Mouse (Mus musculus): ENCODE results near the gene Fuca1. TPM values are rescaled to one million over a fixed set of nuclear protein-coding genes. Genes with fewer than 3 reads are reported as not detected.

The Fuca1 gene
- polyA plus RNA-seq, 1 experiment from 2014 or later: 214 TPM

- H3K9ac ChIP-seq (ENCODE audit: low read depth, low read length): no peak overlapping the region
- no peak overlapping the region for H3K27ac ChIP-seq (ENCODE audit: low read length)
- H3K4me3 ChIP-seq (ENCODE audit: low read length): no peak overlapping the region
- no peak for ATAC-seq
- 75% methylated on average over 6 of the region's 6 CpGs for WGBS
- peaks cover 3% of the 10 kb centered on the region; the same call in 1 of the 2 replicates for H3K4me1 ChIP-seq (ENCODE audit: control insufficient read depth, insufficient read depth, low read length)
- no peaks in the 10 kb centered on the region for H3K27me3 ChIP-seq (replicated peaks; ENCODE audit: control insufficient read depth, insufficient read depth, low read length)
- H3K36me3 ChIP-seq (ENCODE audit: control insufficient read depth, insufficient read depth, low read length): 0 out of 2 replicates have a peak, but pooled peaks cover 10% of the 10 kb centered on the region
- no peaks in the 10 kb centered on the region for H3K9me3 ChIP-seq (ENCODE audit: control insufficient read depth, low read length)
- no peak overlapping the region for H3K4me2 ChIP-seq (ENCODE audit: low read depth, low read length)
Observed at GRCm38 (mm10) chr4:135942193-135942592, 21.7 kb downstream of the Fuca1 start.

- H3K9ac ChIP-seq (ENCODE audit: low read depth, low read length): no peak overlapping the region
- ATAC-seq: no peak
- peaks cover 7% of the 10 kb centered on the region for H3K4me1 ChIP-seq (ENCODE audit: control insufficient read depth, insufficient read depth, low read length)
- H3K9me3 ChIP-seq (ENCODE audit: control insufficient read depth, low read length): no peaks in the 10 kb centered on the region
- no peaks in the 10 kb centered on the region for H3K27me3 ChIP-seq (replicated peaks; ENCODE audit: control insufficient read depth, insufficient read depth, low read length)
- no peak overlapping the region for H3K4me3 ChIP-seq (ENCODE audit: low read length)
- WGBS: 66% methylated on average over 4 of the region's 4 CpGs
- no peak overlapping the region for H3K27ac ChIP-seq (ENCODE audit: low read length)
- H3K36me3 ChIP-seq (ENCODE audit: control insufficient read depth, insufficient read depth, low read length): 0 out of 2 replicates have a peak, but pooled peaks cover 10% of the 10 kb centered on the region
- H3K4me2 ChIP-seq (ENCODE audit: low read depth, low read length): no peak overlapping the region
Observed at GRCm38 (mm10) chr4:135943389-135943788, 22.9 kb downstream of the Fuca1 start.

GRCm38 (mm10) chr4:135945706-135946105 lies 25.2 kb downstream of the Fuca1 start:
- peak overlapping the region; percentile 78 for H3K4me2 ChIP-seq (ENCODE audit: low read depth, low read length)
- H3K9ac ChIP-seq (ENCODE audit: low read depth, low read length): peak overlapping the region; percentile 85
- peaks cover 14% of the 10 kb centered on the region for H3K4me1 ChIP-seq (ENCODE audit: control insufficient read depth, insufficient read depth, low read length)
- peak; percentile 34; the same call in 1 of the 2 replicates for ATAC-seq
- H3K36me3 ChIP-seq (ENCODE audit: control insufficient read depth, insufficient read depth, low read length): no peaks in the 10 kb centered on the region
- H3K9me3 ChIP-seq (ENCODE audit: control insufficient read depth, low read length): no peaks in the 10 kb centered on the region
- H3K4me3 ChIP-seq (ENCODE audit: low read length): peak overlapping the region; percentile 84
- no peaks in the 10 kb centered on the region for H3K27me3 ChIP-seq (replicated peaks; ENCODE audit: control insufficient read depth, insufficient read depth, low read length)
- peak overlapping the region; percentile 78 for H3K27ac ChIP-seq (ENCODE audit: low read length)
- WGBS: 70% methylated on average over 10 of the region's 10 CpGs

GRCm38 (mm10) chr4:135946278-135946658 lies 25.7 kb downstream of the Fuca1 start, which contains the start of gene Hmgcl:
Gene Hmgcl (plus strand): TSS chr4:135946448.
- WGBS: 0% methylated on average over 23 of the region's 23 CpGs

GRCm38 (mm10) chr4:135946659-135947301 lies 26.2 kb downstream of the Fuca1 start:
- ATAC-seq: peak; percentile 23
- Histone ChIP-seq H3K9me3 (ENCODE audit: control insufficient read depth, low read length) (peaks cover 3% of the 10 kb centered on the region; the same call in 1 of the 2 replicates), H3K27me3 (replicated peaks; ENCODE audit: control insufficient read depth, insufficient read depth, low read length) (no peaks in the 10 kb centered on the region), H3K9ac (ENCODE audit: low read depth, low read length) (peak overlapping the region; percentile 85), H3K27ac (ENCODE audit: low read length) (peak overlapping the region; percentile 70), H3K4me3 (ENCODE audit: low read length) (peak overlapping the region; percentile 84), H3K36me3 (ENCODE audit: control insufficient read depth, insufficient read depth, low read length) (peaks cover 7% of the 10 kb centered on the region; the same call in 1 of the 2 replicates), H3K4me2 (ENCODE audit: low read depth, low read length) (peak overlapping the region; percentile 78), H3K4me1 (ENCODE audit: control insufficient read depth, insufficient read depth, low read length) (peaks cover 14% of the 10 kb centered on the region)
- WGBS: under 1% methylated on average over 28 of the region's 28 CpGs

More at GRCm38 (mm10) chr4:135946278-135946658, 25.7 kb downstream of the Fuca1 start, which contains the start of gene Hmgcl:
- no peaks in the 10 kb centered on the region for H3K27me3 ChIP-seq (replicated peaks; ENCODE audit: control insufficient read depth, insufficient read depth, low read length)
- H3K4me1 ChIP-seq (ENCODE audit: control insufficient read depth, insufficient read depth, low read length): peaks cover 14% of the 10 kb centered on the region
- H3K27ac ChIP-seq (ENCODE audit: low read length): peak within 1 kb of the TSS; percentile 78
- H3K36me3 ChIP-seq (ENCODE audit: control insufficient read depth, insufficient read depth, low read length): peaks cover 3% of the 10 kb centered on the region; the same call in 1 of the 2 replicates
- peak within 1 kb of the TSS; percentile 78 for H3K4me2 ChIP-seq (ENCODE audit: low read depth, low read length)
- no peaks in the 10 kb centered on the region for H3K9me3 ChIP-seq (ENCODE audit: control insufficient read depth, low read length)
- peak; percentile 92 for ATAC-seq
- peak within 1 kb of the TSS; percentile 85 for H3K9ac ChIP-seq (ENCODE audit: low read depth, low read length)
- H3K4me3 ChIP-seq (ENCODE audit: low read length): peak within 1 kb of the TSS; percentile 84

GRCm38 (mm10) chr4:135948142-135948541 lies 27.6 kb downstream of the Fuca1 start:
- peaks cover 14% of the 10 kb centered on the region for H3K4me1 ChIP-seq (ENCODE audit: control insufficient read depth, insufficient read depth, low read length)
- no peak overlapping the region for H3K4me3 ChIP-seq (ENCODE audit: low read length)
- H3K27me3 ChIP-seq (replicated peaks; ENCODE audit: control insufficient read depth, insufficient read depth, low read length): no peaks in the 10 kb centered on the region
- H3K9me3 ChIP-seq (ENCODE audit: control insufficient read depth, low read length): peaks cover 3% of the 10 kb centered on the region; the same call in 1 of the 2 replicates
- 84% methylated on average over 8 of the region's 8 CpGs for WGBS
- H3K4me2 ChIP-seq (ENCODE audit: low read depth, low read length): no peak overlapping the region
- ATAC-seq: no peak
- peaks cover 16% of the 10 kb centered on the region for H3K36me3 ChIP-seq (ENCODE audit: control insufficient read depth, insufficient read depth, low read length)
- no peak overlapping the region; the same call in 1 of the 2 replicates for H3K27ac ChIP-seq (ENCODE audit: low read length)
- 0 out of 2 replicates have a peak overlapping the region, but pooled peaks have one; percentile 22 for H3K9ac ChIP-seq (ENCODE audit: low read depth, low read length)

- H3K27ac ChIP-seq (ENCODE audit: low read length): no peak overlapping the region
Observed at GRCm38 (mm10) chr4:135949475-135949874, 28.9 kb downstream of the Fuca1 start.

GRCm38 (mm10) chr4:135949911-135950310 lies 29.4 kb downstream of the Fuca1 start:
- WGBS: 50% methylated on average over 6 of the region's 6 CpGs

More at GRCm38 (mm10) chr4:135949475-135949874, 28.9 kb downstream of the Fuca1 start:
- Histone ChIP-seq H3K36me3 (ENCODE audit: control insufficient read depth, insufficient read depth, low read length) (peaks cover 16% of the 10 kb centered on the region), H3K4me1 (ENCODE audit: control insufficient read depth, insufficient read depth, low read length) (peaks cover 14% of the 10 kb centered on the region), H3K4me3 (ENCODE audit: low read length) (no peak overlapping the region), H3K4me2 (ENCODE audit: low read depth, low read length) (no peak overlapping the region), H3K27me3 (replicated peaks; ENCODE audit: control insufficient read depth, insufficient read depth, low read length) (no peaks in the 10 kb centered on the region), H3K9me3 (ENCODE audit: control insufficient read depth, low read length) (peaks cover 3% of the 10 kb centered on the region; the same call in 1 of the 2 replicates), H3K9ac (ENCODE audit: low read depth, low read length) (no peak overlapping the region)
- WGBS: 83% methylated on average over 10 of the region's 10 CpGs
- ATAC-seq: no peak

GRCm38 (mm10) chr4:135950365-135950764 lies 29.8 kb downstream of the Fuca1 start:
- H3K4me3 ChIP-seq (ENCODE audit: low read length): no peak overlapping the region
- H3K36me3 ChIP-seq (ENCODE audit: control insufficient read depth, insufficient read depth, low read length): peaks cover 16% of the 10 kb centered on the region
- H3K4me1 ChIP-seq (ENCODE audit: control insufficient read depth, insufficient read depth, low read length): peaks cover 14% of the 10 kb centered on the region
- peaks cover 3% of the 10 kb centered on the region; the same call in 1 of the 2 replicates for H3K9me3 ChIP-seq (ENCODE audit: control insufficient read depth, low read length)
- H3K27ac ChIP-seq (ENCODE audit: low read length): no peak overlapping the region
- no peaks in the 10 kb centered on the region for H3K27me3 ChIP-seq (replicated peaks; ENCODE audit: control insufficient read depth, insufficient read depth, low read length)
- no peak overlapping the region for H3K4me2 ChIP-seq (ENCODE audit: low read depth, low read length)
- 81% methylated on average over 6 of the region's 6 CpGs for WGBS
- ATAC-seq: no peak
- H3K9ac ChIP-seq (ENCODE audit: low read depth, low read length): no peak overlapping the region

More at GRCm38 (mm10) chr4:135949911-135950310, 29.4 kb downstream of the Fuca1 start:
- Histone ChIP-seq H3K4me1 (ENCODE audit: control insufficient read depth, insufficient read depth, low read length) (peaks cover 14% of the 10 kb centered on the region), H3K9ac (ENCODE audit: low read depth, low read length) (no peak overlapping the region), H3K4me2 (ENCODE audit: low read depth, low read length) (no peak overlapping the region), H3K4me3 (ENCODE audit: low read length) (no peak overlapping the region), H3K27ac (ENCODE audit: low read length) (no peak overlapping the region), H3K36me3 (ENCODE audit: control insufficient read depth, insufficient read depth, low read length) (peaks cover 16% of the 10 kb centered on the region), H3K9me3 (ENCODE audit: control insufficient read depth, low read length) (peaks cover 3% of the 10 kb centered on the region; the same call in 1 of the 2 replicates), H3K27me3 (replicated peaks; ENCODE audit: control insufficient read depth, insufficient read depth, low read length) (no peaks in the 10 kb centered on the region)
- ATAC-seq: no peak
